Mouse (Mus musculus): Measurements from ENCODE around the gene Foxm1.

GRCm38 (mm10) chr6:128381254-128381653 is 18.5 kb downstream of the Foxm1 start:
- TF ChIP-seq CTCF (IDR thresholded peaks at IDR 0.05; ENCODE audit: low read depth) (no peak), EP300 (IDR thresholded peaks at IDR 0.05; ENCODE audit: low read depth) (no peak)

All from liver, postnatal 0 days (tissue).